Mouse (Mus musculus) hindbrain, embryonic 16.5 days (tissue): ENCODE results near the gene H2-M9. TPM values are rescaled to one million over a fixed set of nuclear protein-coding genes. Genes with fewer than 3 reads are reported as not detected.

ENCODE experiments used
- ATAC-seq: fragments of 200-750 bp; cut with Nextera tagmentation; 2 replicates; pipeline ENCODE4 v1.8.0; 2017; ENCODE audit warnings: moderate TSS enrichment, moderate library complexity
- H3K27ac ChIP-seq: fragments of 300-500 bp; sonication (generic); 2 replicates; pipeline ENCODE4 v1.5.1; 2014; ENCODE audit warnings: low read depth, mild to moderate bottlenecking, control low read depth, low read length, moderate library complexity
- H3K27me3 ChIP-seq: fragments of 300-500 bp; sonication (generic); replicated peaks from 2 replicates; pipeline ENCODE4 v1.6.1; 2014; ENCODE audit warnings: low read length; ENCODE audit not compliant: control insufficient read depth, insufficient read depth
- H3K36me3 ChIP-seq: fragments of 300-500 bp; sonication (generic); 2 replicates; pipeline ENCODE4 v1.6.1; 2014; ENCODE audit warnings: mild to moderate bottlenecking, low read length, moderate library complexity, mixed read lengths; ENCODE audit not compliant: control insufficient read depth, insufficient read depth
- H3K4me1 ChIP-seq: fragments of 300-500 bp; sonication (generic); 2 replicates; pipeline ENCODE4 v1.6.1; 2014; ENCODE audit warnings: low read depth, low read length; ENCODE audit not compliant: control insufficient read depth, insufficient read depth
- H3K4me2 ChIP-seq: fragments of 300-500 bp; sonication (generic); 2 replicates; pipeline ENCODE4 v1.6.1; 2014; ENCODE audit warnings: mild to moderate bottlenecking, low read length, control low read depth, moderate library complexity
- H3K4me3 ChIP-seq: fragments of 300-500 bp; sonication (generic); 2 replicates; pipeline ENCODE4 v1.5.1; 2014; ENCODE audit warnings: mild to moderate bottlenecking, low read length, control low read depth, moderate library complexity
- H3K9ac ChIP-seq: fragments of 300-500 bp; sonication (generic); 2 replicates; pipeline ENCODE4 v1.6.1; 2014; ENCODE audit warnings: low read depth, mild to moderate bottlenecking, control low read depth, low read length, moderate library complexity
- H3K9me3 ChIP-seq: fragments of 300-500 bp; sonication (generic); 2 replicates; pipeline ENCODE4 v1.6.1; 2014; ENCODE audit warnings: mild to moderate bottlenecking, low read length, moderate library complexity; ENCODE audit not compliant: control insufficient read depth
- WGBS: fragments of 180-500 bp; shearing (Covaris S2); extraction: QIAGEN DNeasy Blood & Tissue Kit; methylation state at CpG from one replicate; pipeline ENCODE4 v1.1.7; 2014; 5-methylcytosine and 5-hydroxymethylcytosine counted together
- polyA plus RNA-seq: library from polyadenylated mRNA; unstranded; fragments of >200 nt; fragmentation: Nextera tagmentation; extraction: Ambion mirVana; gene quantifications from 2 replicates; pipeline ENCODE4 v1.2.1, GENCODE M21; 2015

Gene H2-M9
- polyA plus RNA-seq = not detected in 2 replicates

DNA sequence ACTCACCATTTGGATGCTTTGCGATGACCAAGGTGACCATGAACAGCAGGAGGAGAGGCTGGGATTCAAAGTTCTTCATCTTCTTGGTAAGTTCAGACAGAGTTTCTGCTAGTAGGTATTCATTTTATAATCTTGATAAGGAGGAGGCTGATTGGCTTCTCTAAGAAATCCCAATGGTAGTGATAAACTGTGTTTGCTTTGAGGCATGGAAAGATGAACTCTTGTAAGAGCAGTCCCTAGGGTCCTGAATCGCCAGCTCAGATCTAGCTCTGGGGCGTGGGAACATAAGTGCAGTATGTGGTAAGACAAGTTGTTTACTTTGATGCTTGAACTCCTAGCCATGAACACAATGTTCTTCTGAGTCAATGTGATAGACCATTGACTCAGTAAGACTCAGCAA lies at the start of gene H2-M9:
H2-M9 (minus strand) TSS at position 101 of the 400 bp plus-strand sequence.
- Histone ChIP-seq H3K36me3 (no peaks in the 10 kb centered on the region), H3K4me3 (no peak within 1 kb of the TSS), H3K27me3 (no peaks in the 10 kb centered on the region), H3K27ac (no peak within 1 kb of the TSS), H3K9me3 (no peaks in the 10 kb centered on the region), H3K9ac (no peak within 1 kb of the TSS), H3K4me2 (no peak within 1 kb of the TSS), H3K4me1 (no peaks in the 10 kb centered on the region)
- no peak for ATAC-seq
- 79% methylated on average over 3 of the region's 3 CpGs for WGBS

GRCm38 (mm10) chr17:36672119-36672518 lies 29.7 kb upstream of the H2-M9 start, which contains the start of gene H2-M1:
H2-M1 (minus strand) TSS chr17:36672219.
- Histone ChIP-seq H3K36me3 (no peaks in the 10 kb centered on the region), H3K27ac (no peak within 1 kb of the TSS), H3K4me2 (no peak within 1 kb of the TSS), H3K4me3 (no peak within 1 kb of the TSS), H3K9ac (no peak within 1 kb of the TSS), H3K27me3 (no peaks in the 10 kb centered on the region), H3K9me3 (no peaks in the 10 kb centered on the region), H3K4me1 (no peaks in the 10 kb centered on the region)
- 83% methylated on average over 3 of the region's 3 CpGs for WGBS
- no peak for ATAC-seq

Other genes starting within 250 kb of the H2-M9 start
- gene H2-M10.4, start 180.3 kb downstream of the H2-M9 start, polyA plus RNA-seq = not detected in 2 replicates
- gene H2-M11, start 95.6 kb downstream of the H2-M9 start, polyA plus RNA-seq = not detected in 2 replicates
- gene H2-M1, start 29.6 kb upstream of the H2-M9 start, polyA plus RNA-seq = not detected in 2 replicates
- not detected in 2 replicates for gene H2-M10.5, start 130.2 kb upstream of the H2-M9 start, polyA plus RNA-seq
- gene H2-M10.6, start 169.5 kb upstream of the H2-M9 start, polyA plus RNA-seq = not detected in 2 replicates
- gene Trim26, start 194.5 kb upstream of the H2-M9 start, polyA plus RNA-seq = 49.5 and 53.8 TPM in 2 replicates
- 0.90 and 1.1 TPM in 2 replicates for gene Trim15, start 224.5 kb upstream of the H2-M9 start, polyA plus RNA-seq
- gene Trim10, start 226.9 kb upstream of the H2-M9 start, polyA plus RNA-seq = 0.78 and 1.2 TPM in 2 replicates
- 0.08 TPM in 1 of 2 replicates, not detected in the other for gene Trim40, start 247.5 kb upstream of the H2-M9 start, polyA plus RNA-seq